Mouse (Mus musculus) layer of hippocampus, postnatal 14 days (tissue): ENCODE data around the gene Rasa3. TPM values are rescaled to one million over a fixed set of nuclear protein-coding genes. Genes with fewer than 3 reads are reported as not detected.

ENCODE experiments used
- total RNA-seq, 2 experiments: library from RNA; stranded (reverse); gene quantifications; 2 replicates each; pipeline ENCODE4 v1.2.3; 2021

Rasa3 gene
- total RNA-seq, 2 experiments from 2014 or later = 65.5 to 65.6 TPM

Other genes starting within 250 kb of the Rasa3 start
- gene Tmem255b, start 242.4 kb downstream of the Rasa3 start, total RNA-seq = 1 to 10 TPM; 7.3 to 8.4 TPM
- 100 to 1,000 TPM; 104 to 115 TPM for gene Gas6, start 183.1 kb downstream of the Rasa3 start, total RNA-seq
- 1 to 10 TPM in 1 of 2 experiments, under 1 TPM in 1; 0.41 to 1.3 TPM for gene 1700029H14Rik, start 115.1 kb downstream of the Rasa3 start, total RNA-seq
- gene Cfap97d2, start 28.3 kb upstream of the Rasa3 start, total RNA-seq = 1 to 10 TPM; 2.7 to 2.8 TPM
- gene Cdc16, start 80.1 kb upstream of the Rasa3 start, total RNA-seq = 10 to 100 TPM; 60.5 to 62.2 TPM
- gene Upf3a, start 108.0 kb upstream of the Rasa3 start, total RNA-seq = 10 to 100 TPM; 38.4 to 42.6 TPM
- not detected for gene AF366264, start 160.8 kb upstream of the Rasa3 start, total RNA-seq
- 10 to 100 TPM; 30.4 to 30.8 TPM for gene Champ1, start 192.0 kb upstream of the Rasa3 start, total RNA-seq
- gene Coprs, start 212.7 kb upstream of the Rasa3 start, total RNA-seq = 10 to 100 TPM; 24.8 to 33.5 TPM